Mouse (Mus musculus) liver, postnatal 0 days (tissue): Measurements from ENCODE around the gene Ece1.

ENCODE experiments used
- CTCF ChIP-seq: sonication (generic); IDR thresholded peaks from 2 replicates; pipeline ENCODE4 v1.5.1; 2016; ENCODE audit warnings: antibody characterized with exemption, low read depth
- EP300 ChIP-seq: IDR thresholded peaks from 2 replicates; pipeline ENCODE4 v1.6.1; 2016; ENCODE audit warnings: antibody characterized with exemption, low read depth, mild to moderate bottlenecking

DNA sequence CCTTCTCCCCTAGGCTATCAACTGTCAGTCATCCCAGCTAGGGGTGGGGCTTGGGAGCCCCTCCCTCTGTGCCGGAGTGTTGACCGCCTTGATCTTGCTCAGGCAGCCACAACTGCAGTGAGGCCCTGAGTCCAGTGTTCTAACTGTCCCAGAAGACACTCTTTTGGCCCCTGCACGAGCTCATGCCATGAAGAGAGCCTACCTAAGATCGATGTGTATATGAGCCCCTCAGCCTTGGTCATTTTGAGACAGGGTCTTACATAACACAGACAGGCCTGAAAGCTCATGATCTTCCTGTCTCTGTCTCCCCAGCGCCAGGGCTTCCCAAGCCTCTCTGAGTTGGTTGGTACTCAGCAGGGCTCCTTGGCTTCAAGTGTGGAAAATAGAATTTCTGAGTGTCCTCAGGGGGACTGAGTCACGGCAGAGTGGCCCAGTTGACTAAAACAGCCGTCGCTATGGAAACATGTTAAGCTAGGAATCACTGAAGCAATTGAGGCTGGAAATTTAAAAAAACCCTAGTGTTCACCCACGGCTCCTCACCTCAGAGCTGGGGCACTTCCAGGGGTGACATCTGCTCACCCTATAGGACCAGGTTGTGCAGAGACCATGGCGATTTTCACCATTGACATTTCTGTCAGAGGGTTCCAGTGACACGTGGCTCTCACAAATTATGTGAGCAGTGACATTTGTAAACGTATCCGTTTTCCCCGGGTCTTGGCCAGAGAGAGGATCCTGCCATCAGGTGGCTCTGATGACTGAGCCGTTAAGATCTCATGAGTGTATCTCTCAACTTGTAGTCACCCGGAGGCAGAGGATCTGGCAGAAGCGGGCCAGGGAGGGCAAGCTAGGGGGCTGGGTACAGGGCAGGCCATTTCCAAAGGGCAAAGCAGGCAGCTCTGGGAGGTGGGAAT, 80.1 kb downstream of the Ece1 start:
- no peak for TF ChIP-seq EP300
- no peak for TF ChIP-seq CTCF
